Mouse (Mus musculus) spleen, postnatal 4 days (tissue): Measurements from ENCODE around the gene Slc5a10.
A peak's percentile ranks its signal among the peaks of the same experiment; 100 is the strongest.

ENCODE experiments used
- DNase-seq, 2 experiments: peaks; one replicate each; pipeline ENCODE4 v3.0.0; 2022; ENCODE audit warnings: low spot score in 2 of 2

Gene Slc5a10

DNA sequence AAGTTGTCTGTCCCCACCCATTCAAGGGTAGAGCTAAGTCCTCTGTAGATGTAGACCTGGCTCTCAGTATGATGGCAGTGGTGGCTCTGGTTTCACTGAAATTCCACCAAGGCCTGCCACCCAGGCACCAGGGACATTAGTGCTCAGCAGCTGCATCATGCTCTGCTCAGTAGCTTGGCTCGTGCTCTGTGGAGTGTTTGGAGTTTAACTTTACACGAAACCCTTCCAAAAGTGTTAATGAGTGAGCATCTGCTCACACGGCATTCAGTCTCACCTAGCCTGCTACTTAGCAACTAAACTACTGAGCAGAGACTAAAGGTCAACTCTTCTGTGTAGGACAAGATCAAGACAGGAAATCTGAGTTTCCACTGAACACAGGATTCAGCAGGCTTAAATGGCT lies at the start of gene Slc5a10:
Slc5a10 (minus strand) TSS at position 191 of the 400 bp plus-strand sequence.
- no peak for DNase-seq

DNA sequence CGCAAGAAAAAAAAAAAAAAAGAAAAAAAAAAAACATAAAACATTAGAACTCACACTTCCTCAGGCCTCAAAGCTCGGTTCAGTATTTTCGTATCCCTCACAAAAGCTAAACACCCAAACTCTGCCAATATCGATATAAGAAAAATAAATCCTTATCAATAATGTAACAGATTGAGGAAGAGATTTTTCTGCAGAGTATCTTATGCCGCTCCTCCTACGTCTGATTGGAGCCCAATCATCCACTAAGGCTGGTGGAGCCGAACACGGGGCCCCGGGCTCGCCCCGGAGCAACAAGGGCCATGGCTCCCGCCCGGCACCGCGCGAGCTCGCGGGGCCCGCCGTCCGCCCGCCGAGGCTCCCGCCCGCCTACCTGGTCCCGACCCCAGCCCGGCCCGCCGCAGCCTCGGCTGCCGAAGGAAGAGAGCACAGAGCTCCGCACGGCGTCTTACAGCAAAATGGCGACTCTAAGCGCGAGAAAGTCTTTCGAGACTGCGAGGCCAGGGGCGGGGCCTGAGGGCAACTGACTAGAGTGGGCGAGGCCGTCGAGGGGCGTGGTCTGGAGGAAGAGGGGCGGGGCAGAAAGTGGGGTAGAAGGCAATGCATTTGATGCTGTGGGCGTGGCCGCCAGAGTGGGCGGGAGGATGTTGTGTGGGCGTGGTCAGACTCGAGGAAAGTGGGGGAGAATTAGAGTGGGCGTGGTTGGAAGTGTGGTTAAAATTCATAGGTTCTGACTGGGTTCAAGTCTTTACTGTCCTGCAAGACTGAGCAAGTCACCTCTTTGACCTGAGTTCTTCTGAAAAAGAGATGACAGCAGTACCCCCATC lies 41.2 kb upstream of the Slc5a10 start, which contains the start of gene Prpsap2:
Prpsap2 (minus strand) TSS at position 505 of the 824 bp plus-strand sequence.
- peak; percentile 100 for DNase-seq

DNA sequence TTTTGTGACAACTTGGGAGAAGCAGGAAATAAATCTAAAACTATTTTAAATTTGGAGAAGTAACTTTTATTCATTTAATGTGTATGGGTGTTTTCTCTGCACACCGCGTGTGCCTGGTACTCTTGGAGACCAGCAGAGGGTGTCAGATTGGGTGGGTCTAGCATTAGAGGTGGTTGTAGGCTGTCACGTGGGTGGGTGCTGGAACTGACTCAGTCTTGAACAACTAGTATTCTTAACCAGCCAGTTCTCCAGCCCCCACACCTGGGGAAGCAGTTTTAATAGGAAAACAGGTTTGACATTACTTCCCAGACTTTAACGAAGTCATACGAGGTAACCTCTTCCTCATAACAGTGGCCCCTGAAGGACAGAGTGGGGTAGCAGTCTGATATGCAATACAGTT lies 39.9 kb upstream of the Slc5a10 start:
- DNase-seq: peak in 1 of 2 experiments; percentile 25

DNA sequence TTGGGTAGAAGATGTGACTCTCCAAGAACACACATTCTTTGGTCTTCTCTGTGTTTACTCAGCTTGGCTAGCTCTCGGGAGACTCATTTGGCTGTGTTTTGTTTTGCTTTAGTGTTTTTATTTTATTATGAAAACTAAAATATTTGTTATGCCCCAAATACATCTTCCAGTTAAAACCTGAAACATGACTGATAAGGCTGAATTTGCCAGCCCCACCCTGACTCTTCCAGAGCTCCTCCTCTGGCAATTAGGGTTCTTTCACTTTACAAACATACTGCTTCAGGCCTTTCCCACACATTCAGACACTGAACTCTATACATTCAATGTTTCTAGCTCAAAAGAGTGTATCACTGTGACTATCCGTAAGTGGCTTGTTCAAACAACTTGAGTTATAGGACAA lies 36.5 kb upstream of the Slc5a10 start:
- DNase-seq: no peak

DNA sequence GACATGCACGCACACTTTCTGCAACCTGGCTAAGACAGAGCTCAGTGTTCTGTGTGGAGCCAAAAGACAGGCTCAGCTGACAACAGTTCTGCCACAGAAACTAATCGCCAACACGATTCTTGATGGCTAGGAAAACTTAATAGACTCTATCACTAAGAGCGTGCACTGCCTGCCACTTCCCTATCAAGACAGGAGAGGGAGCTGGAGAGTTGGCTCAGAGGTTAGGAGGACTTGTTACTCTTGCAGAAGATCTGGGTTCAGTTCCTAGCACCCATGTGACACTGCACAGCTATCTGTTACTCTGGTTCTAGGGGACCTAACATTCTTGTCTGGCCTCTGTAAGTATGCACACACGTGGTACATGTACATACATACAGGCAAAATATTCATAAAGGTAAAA lies 31.0 kb upstream of the Slc5a10 start:
- no peak for DNase-seq

GRCm38 (mm10) chr11:61747161-61747560 lies 26.5 kb upstream of the Slc5a10 start:
- DNase-seq: no peak

DNA sequence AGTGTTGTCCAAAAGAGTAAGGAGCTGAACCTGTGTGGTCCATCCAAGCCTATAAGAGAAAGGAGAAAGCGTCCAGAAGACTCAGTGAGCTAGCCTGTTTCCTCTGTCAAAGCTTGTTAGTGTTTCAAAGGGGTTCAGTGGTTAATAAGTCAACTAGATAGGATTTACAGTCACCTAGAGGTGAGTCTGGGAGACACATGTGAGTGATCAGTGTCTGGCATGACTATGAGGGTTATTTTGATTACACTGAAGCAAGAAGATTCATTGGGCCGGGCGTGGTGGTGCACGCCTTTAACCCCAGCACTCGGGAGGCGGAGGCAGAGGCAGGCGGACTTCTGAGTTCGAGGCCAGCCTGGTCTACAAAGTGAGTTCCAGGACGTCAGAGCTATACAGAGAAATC lies 25.2 kb upstream of the Slc5a10 start:
- DNase-seq: no peak

GRCm38 (mm10) chr11:61744460-61744859 lies 23.8 kb upstream of the Slc5a10 start:
- no peak for DNase-seq

DNA sequence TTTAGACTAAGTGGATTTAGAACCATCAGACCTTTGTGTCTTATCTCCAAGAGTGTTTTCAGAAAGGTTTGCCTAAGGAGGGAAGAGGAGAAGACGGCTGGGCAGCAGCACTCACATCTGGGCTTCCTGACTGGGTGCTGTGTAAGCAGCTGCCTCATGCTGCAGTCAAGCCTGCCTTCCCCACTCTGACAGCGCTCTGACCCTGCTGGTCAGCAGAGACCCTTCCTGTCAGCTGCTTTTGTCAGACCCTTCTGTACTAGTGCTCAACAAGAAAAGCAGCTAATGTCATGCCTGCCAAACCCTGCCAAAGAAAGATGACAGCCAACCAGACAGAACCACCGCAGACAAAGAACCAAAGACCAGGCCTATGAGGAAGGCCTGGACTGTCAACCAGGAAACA lies 23.1 kb upstream of the Slc5a10 start:
- DNase-seq: no peak

DNA sequence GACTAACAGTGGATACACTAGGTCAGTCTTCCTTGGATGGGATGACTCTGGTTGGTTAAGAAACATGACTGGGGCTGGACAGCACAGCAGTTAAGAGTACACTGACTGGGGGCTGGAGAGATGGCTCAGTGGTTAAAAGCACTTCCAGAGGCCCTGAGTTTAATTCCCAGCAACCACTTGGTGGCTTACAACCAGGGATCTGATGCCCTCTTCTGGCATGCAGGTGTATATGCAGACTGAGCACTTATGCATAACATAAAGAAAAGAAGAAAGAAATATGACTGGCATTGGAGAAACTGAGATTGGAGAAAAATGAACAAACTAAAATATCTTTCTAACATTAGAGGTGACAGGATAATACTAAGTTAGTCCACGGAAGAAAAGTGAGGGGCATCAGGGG lies 19.9 kb upstream of the Slc5a10 start:
- no peak for DNase-seq

- DNase-seq: no peak
Observed at GRCm38 (mm10) chr11:61737290-61737689, 16.7 kb upstream of the Slc5a10 start.

DNA sequence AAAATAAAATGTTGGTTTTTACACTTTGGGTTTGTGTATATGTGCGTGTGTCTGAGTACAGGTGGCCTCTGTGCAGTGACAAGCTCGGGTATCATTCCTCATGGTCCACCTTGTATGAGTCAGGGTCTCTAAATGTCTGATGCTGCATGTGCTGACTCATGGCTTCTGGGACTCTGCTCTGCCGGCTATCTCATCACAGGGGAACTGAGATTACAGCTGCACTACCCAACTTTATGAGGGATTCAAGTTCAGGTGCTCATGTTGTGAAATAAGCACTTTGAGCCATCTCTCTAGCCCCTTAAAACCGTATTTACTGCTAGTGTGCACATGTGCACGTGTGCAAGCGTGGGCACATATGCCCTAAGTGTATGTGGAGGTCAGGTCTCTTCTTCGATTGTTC lies 12.0 kb upstream of the Slc5a10 start:
- DNase-seq: no peak

GRCm38 (mm10) chr11:61728037-61728436 lies 7.4 kb upstream of the Slc5a10 start:
- no peak for DNase-seq

DNA sequence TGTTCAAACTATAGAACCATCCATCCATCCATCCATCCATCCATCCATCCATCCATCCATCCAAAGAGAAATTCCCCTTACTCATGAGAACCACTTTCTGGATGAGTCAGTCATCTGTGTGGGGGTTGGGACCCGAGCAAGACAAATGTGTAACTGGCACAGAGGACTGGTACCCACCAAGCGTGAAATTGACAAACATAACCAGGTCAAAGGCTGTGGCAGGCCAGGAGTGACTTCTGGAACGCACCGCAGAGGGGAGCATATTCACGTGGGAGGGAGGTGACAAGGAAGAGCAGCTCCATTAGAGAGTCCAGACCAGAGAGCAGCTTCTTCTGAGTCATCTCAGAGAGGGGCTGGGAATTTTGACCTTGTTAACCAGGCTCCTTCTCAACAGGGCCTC lies 1.5 kb upstream of the Slc5a10 start:
- no peak for DNase-seq

- DNase-seq: no peak
Observed at GRCm38 (mm10) chr11:61719826-61720225, 800 bp downstream of the Slc5a10 start.

DNA sequence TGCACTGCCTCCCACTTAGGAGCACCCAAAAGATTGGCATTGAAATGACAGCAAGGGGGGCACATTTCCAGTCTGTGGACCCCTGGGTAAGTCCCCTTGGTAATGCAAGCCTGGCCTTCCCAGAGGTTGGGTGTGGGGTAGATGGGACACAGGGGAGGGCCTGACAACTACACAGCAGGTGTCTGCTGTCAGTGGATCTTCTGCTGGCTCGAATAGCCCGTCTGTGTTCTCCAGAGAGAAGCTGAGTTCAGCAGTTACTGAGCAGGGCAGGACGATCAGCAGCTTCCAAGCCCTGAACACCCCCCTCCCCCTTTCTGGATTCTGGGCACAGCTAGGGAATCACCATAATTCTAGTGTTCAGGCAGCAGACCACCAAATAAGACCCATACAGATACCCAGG lies 1.2 kb downstream of the Slc5a10 start:
- no peak for DNase-seq

DNA sequence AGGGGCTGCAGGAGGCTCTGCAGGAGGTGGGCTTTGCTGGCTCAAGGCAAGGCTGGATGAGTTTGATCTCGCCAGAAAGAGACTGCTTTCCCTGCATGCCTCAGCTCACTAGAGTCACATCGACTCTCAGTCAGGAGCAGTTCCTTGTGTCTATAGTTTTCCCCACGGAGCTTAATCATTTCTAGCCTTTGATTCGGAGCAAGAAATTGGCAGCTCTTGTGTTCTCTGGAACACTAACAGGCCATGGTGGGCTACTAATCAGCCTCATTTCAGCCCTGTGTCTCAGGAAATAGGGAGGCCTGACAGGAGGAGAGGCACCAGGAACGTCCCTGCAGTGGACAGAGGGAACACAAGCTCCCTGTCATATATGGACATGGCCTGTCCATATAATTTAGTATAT lies 2.6 kb downstream of the Slc5a10 start:
- DNase-seq: no peak

DNA sequence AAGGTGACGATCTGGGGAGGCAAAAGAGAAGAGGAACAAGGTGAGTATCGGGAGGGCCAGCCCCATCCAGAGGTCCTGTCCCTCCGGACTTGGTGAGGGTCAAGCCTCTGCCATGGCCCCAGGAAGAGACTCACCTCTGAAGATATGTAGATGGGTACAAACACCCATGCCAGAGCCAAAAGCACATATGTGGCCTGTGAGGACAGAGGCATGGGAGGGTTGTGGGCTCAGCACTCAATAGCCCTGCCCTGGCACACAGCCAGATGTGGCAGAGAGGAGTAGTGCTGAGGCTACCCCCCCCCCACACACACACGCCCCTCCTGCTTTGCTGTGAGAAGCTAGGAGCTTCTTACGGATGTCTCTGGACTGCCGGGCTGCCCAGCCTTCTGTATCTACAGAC lies 5.5 kb downstream of the Slc5a10 start:
- no peak for DNase-seq

GRCm38 (mm10) chr11:61714346-61715117 lies 6.1 kb downstream of the Slc5a10 start:
- peak; percentile 64 to 79 for DNase-seq

DNA sequence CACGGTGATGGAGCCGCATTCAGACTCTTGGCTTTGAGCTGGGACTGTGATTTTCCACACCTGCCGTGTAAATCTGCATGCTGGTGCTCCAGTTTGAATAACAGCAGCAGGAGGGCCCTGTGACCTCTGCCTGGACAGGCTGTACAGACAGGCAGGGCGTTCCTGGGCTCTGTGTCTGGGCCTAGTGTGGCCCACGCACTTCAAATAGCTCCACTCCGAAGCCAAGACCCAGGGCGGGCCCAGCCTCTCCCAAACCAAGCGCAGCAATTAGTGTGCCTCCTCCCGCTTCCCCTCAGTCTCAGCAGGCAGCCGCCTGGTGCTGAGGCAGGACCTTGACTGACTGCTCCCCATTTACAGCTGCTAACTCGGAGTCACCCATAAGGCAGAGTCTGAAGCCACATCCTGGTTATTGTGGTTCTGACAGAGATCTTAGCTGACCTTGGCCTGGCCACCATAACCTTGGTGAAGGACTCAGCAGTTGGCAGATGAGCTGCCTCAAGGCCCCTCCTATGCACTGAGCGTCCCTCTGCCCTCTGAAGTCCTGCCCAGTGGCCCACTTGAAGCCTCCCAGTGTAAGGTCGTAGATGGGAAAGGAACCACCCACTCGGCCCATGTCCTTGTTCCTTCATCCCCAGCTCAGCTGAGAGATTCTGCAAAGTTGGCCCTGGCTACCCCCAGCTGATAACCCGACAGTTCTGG lies 7.3 kb downstream of the Slc5a10 start:
- no peak for DNase-seq

GRCm38 (mm10) chr11:61708928-61709327 lies 11.7 kb downstream of the Slc5a10 start:
- no peak for DNase-seq

- DNase-seq: no peak
Observed at GRCm38 (mm10) chr11:61706232-61706631, 14.4 kb downstream of the Slc5a10 start.
